Mouse (Mus musculus): ENCODE measurements at regions not wholly inside any gene's neighbourhood (a gene's known extent, or its start where the extent isn't known, plus 50 kb on each side); places are given as distances from the start of the nearest gene placed in this dataset.

GRCm38 (mm10) chr13:37149066-37149781, 99.2 kb upstream of the F13a1 start:
- in situ Hi-C loops (cut with MboI, MseI), result no loop called here

DNA sequence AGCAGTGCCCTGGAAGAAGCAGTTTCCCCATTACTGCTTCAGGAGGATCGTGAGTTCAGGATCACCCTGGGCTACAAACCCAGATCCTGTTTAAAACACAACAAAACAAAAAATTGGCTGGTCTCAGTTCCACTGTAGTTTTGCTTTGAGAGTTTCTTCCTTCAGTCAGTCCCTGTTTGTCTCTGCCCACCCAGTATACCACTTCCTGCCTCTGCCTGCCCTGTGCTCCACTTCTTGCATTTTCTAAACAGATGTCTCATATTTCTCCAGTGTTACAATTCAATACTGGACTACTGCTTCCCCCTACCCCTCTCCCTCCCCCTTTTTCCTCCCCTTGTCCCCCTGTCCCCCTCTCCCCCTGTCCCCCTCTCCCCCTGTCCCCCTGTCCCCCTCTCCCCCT, 98.6 kb upstream of the F13a1 start:
- in situ Hi-C loops (cut with MboI, MseI), result no loop called here

DNA sequence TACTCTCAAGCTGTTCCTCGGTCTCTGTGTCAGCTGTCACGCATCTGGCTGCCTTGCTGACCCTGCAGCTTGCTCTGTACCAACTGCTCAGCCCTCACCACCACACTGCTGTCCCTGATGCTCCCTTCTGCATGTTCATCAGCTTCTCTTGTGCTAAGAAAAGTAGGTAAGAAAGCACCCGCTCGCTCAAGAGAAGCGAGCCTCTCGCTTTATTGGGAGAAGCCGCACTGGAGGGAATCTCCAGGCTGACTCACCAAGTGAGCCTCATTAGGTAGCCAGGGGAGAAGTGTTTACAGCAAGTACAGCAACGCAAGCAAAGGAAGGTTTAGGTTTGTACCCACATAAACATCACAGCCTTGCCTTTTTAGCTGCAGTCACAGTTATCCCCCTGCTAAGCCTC, 97.7 kb upstream of the F13a1 start:
- in situ Hi-C loops (cut with MboI, MseI), result no loop called here

DNA sequence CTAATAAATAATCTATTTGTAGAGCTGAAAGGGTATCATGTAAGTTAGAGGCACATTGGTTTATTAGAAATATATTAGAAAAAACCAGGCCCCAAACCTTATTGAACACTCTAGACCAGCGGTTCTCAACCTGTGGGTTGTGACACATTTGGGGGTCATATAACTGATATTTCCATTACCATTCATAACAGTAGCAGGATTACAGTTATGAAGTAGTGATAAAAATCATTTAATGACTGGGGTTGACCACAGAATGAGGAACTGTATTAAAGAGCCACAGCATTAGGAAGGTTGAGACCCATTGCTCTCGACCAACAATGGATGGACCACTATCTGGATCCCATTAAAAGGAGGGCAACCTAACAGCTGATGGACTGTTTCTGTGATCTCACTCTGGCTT, 92.8 kb upstream of the F13a1 start:
- in situ Hi-C loops (cut with MboI, MseI), result no loop called here

DNA sequence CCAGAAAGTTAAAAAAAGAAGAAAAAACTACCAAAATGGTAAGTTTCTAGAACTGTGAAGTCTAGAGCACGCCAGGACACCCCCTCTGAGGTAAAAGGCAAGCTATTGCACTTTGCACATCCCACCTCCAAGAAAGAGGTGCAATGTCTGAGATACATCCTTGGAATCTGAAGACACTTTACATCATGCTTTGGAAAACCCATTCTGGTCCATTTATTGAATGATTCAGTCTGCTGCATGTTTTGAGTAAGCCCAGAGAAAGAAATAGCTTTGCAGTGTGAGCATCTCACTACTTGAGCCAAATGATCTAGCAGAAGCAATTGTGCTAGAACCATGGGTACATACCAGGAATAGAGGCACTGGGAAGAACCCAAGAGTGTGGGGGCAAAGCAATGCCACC, 85.1 kb upstream of the F13a1 start:
- in situ Hi-C loops (cut with MboI, MseI), result loop anchor here (5.0 kb wide), 1 partner anchor 198 kb away; no protein-coding TSS in a partner anchor

DNA sequence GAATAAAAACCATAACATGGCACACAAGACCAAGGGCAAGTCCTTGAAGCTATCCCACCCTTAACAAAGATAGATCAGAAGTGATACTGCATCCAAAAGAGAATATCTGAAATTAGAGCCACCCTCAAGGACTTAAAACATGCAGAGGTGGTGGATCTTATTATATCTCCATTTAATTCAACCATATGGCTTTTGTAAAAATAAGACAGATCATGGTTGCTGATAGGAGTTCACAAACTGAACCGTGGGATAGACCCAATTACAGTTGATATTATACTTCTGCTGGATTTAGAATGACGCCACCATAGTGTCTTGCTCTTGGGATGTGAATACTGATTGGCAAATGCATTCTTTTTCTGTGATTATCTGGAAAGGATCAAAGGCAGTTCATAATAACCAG, 84.5 kb upstream of the F13a1 start:
- in situ Hi-C loops (cut with MboI, MseI), result no loop called here

- in situ Hi-C loops (cut with MboI, MseI), result no loop called here
These were observed 80.6 kb upstream of the F13a1 start for GRCm38 (mm10) chr13:37130637-37131036.

GRCm38 (mm10) chr13:37121602-37122001, 71.6 kb upstream of the F13a1 start:
- in situ Hi-C loops (cut with MboI, MseI), result no loop called here

DNA sequence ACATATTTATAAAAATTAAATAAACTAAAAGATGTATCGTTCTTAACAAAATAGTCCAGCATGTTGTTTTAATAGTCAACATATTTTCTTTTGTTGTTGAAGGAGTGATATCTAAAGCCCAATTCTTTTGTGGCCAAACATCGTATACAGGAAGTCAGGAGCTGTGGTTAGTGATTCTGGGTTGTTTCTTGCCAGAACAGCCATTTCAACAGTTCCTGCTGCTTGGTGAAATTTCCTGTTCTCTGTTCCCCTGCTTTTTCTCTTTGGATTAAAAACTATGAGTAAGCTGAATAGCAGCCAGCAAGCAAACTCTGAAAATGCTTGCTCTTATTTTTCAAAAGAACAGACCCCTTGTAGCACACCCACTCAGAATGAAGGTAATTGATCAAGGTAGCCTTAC, 70.2 kb upstream of the F13a1 start:
- in situ Hi-C loops (cut with MboI, MseI), result no loop called here

DNA sequence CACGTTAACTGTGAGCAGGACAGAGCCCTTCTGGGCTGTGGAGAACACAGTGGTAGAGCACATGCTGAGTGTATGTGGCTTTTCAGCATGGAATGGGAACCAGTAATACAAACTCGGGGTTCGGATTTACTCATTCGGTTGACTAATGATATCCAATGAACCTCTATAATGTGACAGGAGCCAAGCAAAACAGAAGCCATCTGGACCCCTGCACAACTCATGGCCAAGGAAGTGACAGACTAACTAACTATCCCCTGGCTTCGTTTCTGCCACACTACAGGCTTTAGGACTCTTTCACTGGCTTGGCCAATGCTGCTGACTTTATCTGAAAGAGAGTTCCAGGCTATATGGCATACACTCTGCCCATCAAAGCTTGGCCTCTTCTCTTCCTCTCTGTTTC, 64.3 kb upstream of the F13a1 start:
- in situ Hi-C loops (cut with MboI, MseI), result no loop called here

DNA sequence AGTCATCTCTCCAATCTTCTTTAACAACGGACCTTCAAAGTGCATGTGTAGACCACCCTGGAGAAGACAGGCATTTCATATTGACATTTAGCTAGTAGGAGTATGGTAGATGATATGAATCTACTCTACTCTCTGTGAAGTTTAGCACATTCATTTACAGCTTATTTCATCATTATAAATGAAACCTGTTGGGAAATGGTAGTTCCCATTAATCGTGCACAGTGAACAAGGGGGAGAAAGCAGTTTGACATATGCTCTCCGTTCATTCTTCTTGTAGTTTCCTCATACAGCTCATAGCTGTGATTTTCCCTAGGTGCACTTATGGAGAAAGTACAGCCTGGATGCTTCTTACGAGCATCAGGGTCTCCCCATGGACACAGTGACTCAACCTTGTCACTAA, 61.7 kb upstream of the F13a1 start:
- in situ Hi-C loops (cut with MboI, MseI), result no loop called here

- in situ Hi-C loops (cut with MboI, MseI), result no loop called here
These were observed 57.7 kb upstream of the F13a1 start for GRCm38 (mm10) chr13:37107721-37108120.

GRCm38 (mm10) chr13:37106009-37106408, 56.0 kb upstream of the F13a1 start:
- in situ Hi-C loops (cut with MboI, MseI), result no loop called here

DNA sequence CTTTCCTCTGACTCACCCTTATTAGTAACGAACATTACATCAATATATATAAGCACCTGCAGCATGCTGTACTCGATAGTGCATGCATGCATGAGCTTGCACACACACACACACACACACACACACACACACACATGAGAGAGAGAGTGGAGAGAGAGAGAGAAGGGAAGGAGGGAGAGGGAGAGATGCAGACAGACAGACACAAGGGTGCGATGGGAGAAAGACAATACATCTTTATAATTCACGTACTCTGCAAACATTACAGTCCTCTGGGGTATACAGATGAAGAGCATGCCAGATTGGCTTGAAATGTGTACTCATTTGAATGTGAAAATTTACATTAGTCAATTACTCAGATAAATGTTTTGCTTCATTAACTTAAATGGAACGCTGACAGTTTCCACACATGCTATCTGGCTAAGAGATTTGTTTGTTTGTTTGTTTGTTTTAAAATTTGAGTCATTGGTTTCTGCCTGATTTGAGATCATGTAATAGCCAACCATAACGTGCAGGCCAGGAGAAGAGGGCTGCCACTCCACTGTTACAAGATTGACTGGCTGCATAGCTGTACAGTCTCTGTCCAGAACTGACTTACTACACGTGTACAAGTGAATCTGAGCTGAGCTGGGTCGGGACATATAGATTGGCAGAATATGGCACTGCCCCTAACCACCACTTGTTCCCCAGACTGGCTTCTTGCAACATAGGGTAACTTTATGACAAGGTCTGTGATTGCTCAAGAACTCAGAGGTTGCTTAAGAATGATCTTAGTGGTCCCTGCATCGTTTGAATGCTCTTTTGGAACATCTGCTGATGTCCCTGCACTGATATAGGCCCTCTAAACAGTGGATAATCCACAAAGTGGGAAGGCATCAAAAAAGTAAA, 54.6 kb upstream of the F13a1 start:
- in situ Hi-C loops (cut with MboI, MseI), result no loop called here

GRCm38 (mm10) chr13:37103741-37104296, 53.8 kb upstream of the F13a1 start:
- in situ Hi-C loops (cut with MboI, MseI), result no loop called here

DNA sequence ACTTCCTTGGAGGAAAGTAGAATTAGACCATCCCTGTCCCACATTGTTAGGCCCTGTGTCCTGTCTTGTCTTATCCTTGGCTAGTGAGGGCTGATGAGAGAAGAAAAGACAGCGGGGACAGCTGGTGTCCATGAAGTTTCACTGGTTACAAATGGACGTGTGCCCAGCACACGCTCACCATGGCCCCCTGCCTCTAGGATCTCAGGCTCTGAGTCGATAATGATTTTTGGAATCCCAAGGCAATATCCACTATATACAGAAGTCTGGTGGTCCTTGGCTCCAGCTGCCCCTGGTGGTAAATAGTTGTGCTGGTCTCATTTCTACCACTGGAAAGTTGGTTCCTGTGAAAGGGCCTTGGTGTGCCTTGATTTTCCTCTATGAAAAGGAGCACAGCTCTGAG, 51.7 kb upstream of the F13a1 start:
- in situ Hi-C loops (cut with MboI, MseI), result no loop called here
